Comparison of ENCODE assay signal across 8 mouse cellular contexts in genomic region chr7:25246759-25247137, GRCm38 (mm10). TPM values are rescaled to one million over a fixed set of nuclear protein-coding genes. Genes with fewer than 3 reads are reported as not detected.
A peak's percentile ranks its signal among the peaks of the same experiment; 100 is the strongest.
DNase-seq lines count a peak whose midpoint lies in the region; ATAC-seq and TF ChIP-seq lines count a peak whose summit lies in the region.

No protein-coding gene starts in this region.

- H3K9ac ChIP-seq in embryonic facial prominence, embryonic 13.5 days: peak overlapping the region; percentile 98
- peak overlapping the region; percentile 88 for H3K9ac ChIP-seq in intestine, embryonic 15.5 days
- H3K9ac ChIP-seq in neural tube, embryonic 12.5 days: peak overlapping the region; percentile 38; the same call in 1 of the 2 replicates

- peak overlapping the region; percentile 75 for H3K4me3 ChIP-seq in left cerebral cortex, adult 2 months
- peak overlapping the region; percentile 93 for H3K4me3 ChIP-seq in embryonic facial prominence, embryonic 13.5 days
- peak overlapping the region; percentile 74 for H3K4me3 ChIP-seq in intestine, embryonic 15.5 days (replicated peaks)
- 0 out of 2 replicates have a peak overlapping the region, but pooled peaks have one; percentile 1 for H3K4me3 ChIP-seq in neural tube, embryonic 12.5 days

- no peak for TF ChIP-seq CTCF in left cerebral cortex, adult 2 months (IDR thresholded peaks at IDR 0.05)

- 33% methylated on average over 4 of the region's 4 CpGs for WGBS in embryonic facial prominence, embryonic 13.5 days
- WGBS in intestine, embryonic 15.5 days: 34% methylated on average over 4 of the region's 4 CpGs
- WGBS in neural tube, embryonic 12.5 days: 58% methylated on average over 4 of the region's 4 CpGs

- intact Hi-C loops in left cerebral cortex, adult 2 months (cut with DNase I): no loop called here
- intact Hi-C loops in left cerebral cortex, postnatal 36 days (cut with DNase I): loop anchor here (1.0 kb wide), 1 partner anchor 70 kb away; no protein-coding TSS in a partner anchor

- H3K4me1 ChIP-seq in embryonic facial prominence, embryonic 13.5 days: peaks cover 54% of the 10 kb centered on the region
- H3K4me1 ChIP-seq in intestine, embryonic 15.5 days (replicated peaks): peaks cover 40% of the 10 kb centered on the region
- peaks cover 46% of the 10 kb centered on the region for H3K4me1 ChIP-seq in neural tube, embryonic 12.5 days

- H3K27me3 ChIP-seq in embryonic facial prominence, embryonic 13.5 days: no peaks in the 10 kb centered on the region
- no peaks in the 10 kb centered on the region for H3K27me3 ChIP-seq in intestine, embryonic 15.5 days (replicated peaks)
- H3K27me3 ChIP-seq in neural tube, embryonic 12.5 days (replicated peaks): no peaks in the 10 kb centered on the region

- H3K4me2 ChIP-seq in embryonic facial prominence, embryonic 13.5 days: peak overlapping the region; percentile 98
- peak overlapping the region; percentile 90 for H3K4me2 ChIP-seq in intestine, embryonic 15.5 days (replicated peaks)
- H3K4me2 ChIP-seq in neural tube, embryonic 12.5 days (replicated peaks): peak overlapping the region; percentile 96

- no peak for ATAC-seq in embryonic facial prominence, embryonic 13.5 days (ENCODE audit: insufficient number of reproducible peaks, insufficient read depth, low FRiP score, low TSS enrichment, low read depth)
- ATAC-seq in intestine, embryonic 15.5 days: no peak
- no peak for ATAC-seq in neural tube, embryonic 12.5 days (ENCODE audit: low FRiP score, low read depth)

- no peaks in the 10 kb centered on the region for H3K9me3 ChIP-seq in embryonic facial prominence, embryonic 13.5 days
- H3K9me3 ChIP-seq in intestine, embryonic 15.5 days: no peaks in the 10 kb centered on the region
- H3K9me3 ChIP-seq in neural tube, embryonic 12.5 days: no peaks in the 10 kb centered on the region

- H3K36me3 ChIP-seq in embryonic facial prominence, embryonic 13.5 days: peaks cover 41% of the 10 kb centered on the region
- H3K36me3 ChIP-seq in intestine, embryonic 15.5 days: peaks cover 12% of the 10 kb centered on the region
- H3K36me3 ChIP-seq in neural tube, embryonic 12.5 days: peaks cover 23% of the 10 kb centered on the region

- DNase-seq in left cerebral cortex, adult 2 months (ENCODE audit: extremely low spot score in 1 of 2, low spot score in 2 of 2): no peak
- DNase-seq in left cerebral cortex, postnatal 36 days (ENCODE audit: low spot score in 2 of 2): no peak
- no peak for DNase-seq in left cerebral cortex, adult 9 months (ENCODE audit: low spot score in 2 of 2)
- DNase-seq in natural killer cell, adult 2 months (ENCODE audit: low spot score in 2 of 2): no peak
- DNase-seq in cerebellum, postnatal 36 days: no peak

- H3K27ac ChIP-seq in left cerebral cortex, adult 2 months: peak overlapping the region; percentile 99
- peak overlapping the region; percentile 99 for H3K27ac ChIP-seq in embryonic facial prominence, embryonic 13.5 days
- H3K27ac ChIP-seq in intestine, embryonic 15.5 days: peak overlapping the region; percentile 98
- H3K27ac ChIP-seq in neural tube, embryonic 12.5 days: peak overlapping the region; percentile 7; the same call in 1 of the 2 replicates

RNA-seq across cellular contexts. Expression of gene Erf, which starts 3.8 kb away (rescaled TPM):
- 10 to 100 TPM; 61.5 to 68.2 TPM for total RNA-seq in left cerebral cortex, adult 2 months (2021)
- total RNA-seq in left cerebral cortex, postnatal 36 days (2021): 10 to 100 TPM; 55.8 to 76.2 TPM
- polyA plus RNA-seq in embryonic facial prominence, embryonic 13.5 days (2015; fragmentation: Nextera tagmentation; extraction: Ambion mirVana): 22.2 and 25.3 TPM in 2 replicates
- 14.8 TPM in 2 replicates for polyA plus RNA-seq in intestine, embryonic 15.5 days (2015; fragmentation: Nextera tagmentation; extraction: Ambion mirVana)
- polyA plus RNA-seq in neural tube, embryonic 12.5 days (2016; fragmentation: Nextera tagmentation; extraction: Ambion mirVana): 11.9 and 13.1 TPM in 2 replicates

RNA-seq across cellular contexts. Expression of gene Gsk3a, which starts 9.1 kb away (rescaled TPM):
- 100 to 1,000 TPM; 215 to 220 TPM for total RNA-seq in left cerebral cortex, adult 2 months (2021)
- total RNA-seq in left cerebral cortex, postnatal 36 days (2021): 100 to 1,000 TPM; 206 to 237 TPM
- polyA plus RNA-seq in embryonic facial prominence, embryonic 13.5 days (2015; fragmentation: Nextera tagmentation; extraction: Ambion mirVana): 11.4 and 14.4 TPM in 2 replicates
- polyA plus RNA-seq in intestine, embryonic 15.5 days (2015; fragmentation: Nextera tagmentation; extraction: Ambion mirVana): 8.0 and 10.3 TPM in 2 replicates
- 19.1 and 20.3 TPM in 2 replicates for polyA plus RNA-seq in neural tube, embryonic 12.5 days (2016; fragmentation: Nextera tagmentation; extraction: Ambion mirVana)

RNA-seq across cellular contexts. Expression of gene Cic, which starts 20.8 kb away (rescaled TPM):
- 100 to 1,000 TPM; 215 to 228 TPM for total RNA-seq in left cerebral cortex, adult 2 months (2021)
- total RNA-seq in left cerebral cortex, postnatal 36 days (2021): 100 to 1,000 TPM; 206 to 234 TPM
- 46.2 and 47.4 TPM in 2 replicates for polyA plus RNA-seq in embryonic facial prominence, embryonic 13.5 days (2015; fragmentation: Nextera tagmentation; extraction: Ambion mirVana)
- 26.1 and 26.6 TPM in 2 replicates for polyA plus RNA-seq in intestine, embryonic 15.5 days (2015; fragmentation: Nextera tagmentation; extraction: Ambion mirVana)
- 44.2 and 45.0 TPM in 2 replicates for polyA plus RNA-seq in neural tube, embryonic 12.5 days (2016; fragmentation: Nextera tagmentation; extraction: Ambion mirVana)

RNA-seq across cellular contexts. Expression of gene Zfp526, which starts 25.5 kb away (rescaled TPM):
- total RNA-seq in left cerebral cortex, adult 2 months (2021): 10 to 100 TPM; 10.6 to 11.2 TPM
- 10 to 100 TPM; 11.3 to 11.5 TPM for total RNA-seq in left cerebral cortex, postnatal 36 days (2021)
- 2.9 and 3.4 TPM in 2 replicates for polyA plus RNA-seq in embryonic facial prominence, embryonic 13.5 days (2015; fragmentation: Nextera tagmentation; extraction: Ambion mirVana)
- polyA plus RNA-seq in intestine, embryonic 15.5 days (2015; fragmentation: Nextera tagmentation; extraction: Ambion mirVana): 2.6 and 2.8 TPM in 2 replicates
- 2.1 and 2.9 TPM in 2 replicates for polyA plus RNA-seq in neural tube, embryonic 12.5 days (2016; fragmentation: Nextera tagmentation; extraction: Ambion mirVana)

RNA-seq across cellular contexts. Expression of gene Dedd2, which starts 26.3 kb away (rescaled TPM):
- 10 to 100 TPM; 23.9 to 26.3 TPM for total RNA-seq in left cerebral cortex, adult 2 months (2021)
- 10 to 100 TPM; 25.4 to 28.4 TPM for total RNA-seq in left cerebral cortex, postnatal 36 days (2021)
- 8.7 and 9.9 TPM in 2 replicates for polyA plus RNA-seq in embryonic facial prominence, embryonic 13.5 days (2015; fragmentation: Nextera tagmentation; extraction: Ambion mirVana)
- 13.2 and 13.5 TPM in 2 replicates for polyA plus RNA-seq in intestine, embryonic 15.5 days (2015; fragmentation: Nextera tagmentation; extraction: Ambion mirVana)
- 15.5 and 17.7 TPM in 2 replicates for polyA plus RNA-seq in neural tube, embryonic 12.5 days (2016; fragmentation: Nextera tagmentation; extraction: Ambion mirVana)

Comparison
In these comparisons a context has a peak if more than half of its experiments do, and no peak if none do; other contexts are left out.
1. H3K27ac ChIP-seq: peak in every context shown above with its lines; median percentile 99 in left cerebral cortex, adult 2 months; 99 in embryonic facial prominence, embryonic 13.5 days; 98 in intestine, embryonic 15.5 days; 7 in neural tube, embryonic 12.5 days.
2. H3K4me3 ChIP-seq: peak in every context shown above with its lines; median percentile 93 in embryonic facial prominence, embryonic 13.5 days; 75 in left cerebral cortex, adult 2 months; 74 in intestine, embryonic 15.5 days; 1 in neural tube, embryonic 12.5 days.
3. H3K9ac ChIP-seq: peak in every context shown above with its lines; median percentile 98 in embryonic facial prominence, embryonic 13.5 days; 88 in intestine, embryonic 15.5 days; 38 in neural tube, embryonic 12.5 days.